Mouse (Mus musculus): ENCODE measurements around the gene Olfr608.
"Not testable (repeated sequence)": the region's sequence is repeated elsewhere in the genome, so short reads cannot be mapped to it uniquely, and the experiment has no call there.

The Olfr608 gene

DNA sequence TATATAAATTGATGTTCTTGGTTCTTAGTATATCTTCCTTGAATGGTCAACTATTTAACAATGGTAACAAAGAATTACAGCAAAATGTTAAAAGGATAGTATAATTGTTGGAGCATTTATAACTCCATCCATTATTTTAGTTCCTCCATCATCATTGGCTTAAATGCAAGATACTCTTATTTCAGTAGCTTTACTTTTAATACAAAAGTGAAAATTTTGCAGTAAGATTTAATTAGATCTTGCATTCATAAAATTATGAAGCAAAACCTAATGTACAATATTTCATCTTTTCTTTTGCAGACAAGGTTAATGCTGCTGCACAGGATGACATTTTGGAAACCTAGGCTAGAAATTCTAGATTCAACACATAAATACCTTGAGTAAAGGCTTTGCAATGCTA is at the start of gene Olfr608:
TSS of gene Olfr608 (plus strand) at position 301 of the 400 bp plus-strand sequence.
- DNase-seq (ENCODE audit: low spot score): no peak

- no peak for DNase-seq (ENCODE audit: low spot score)
These were observed 24.3 kb upstream of the Olfr608 start, which contains the start of gene Olfr605 for GRCm38 (mm10) chr7:103445339-103445738. Gene Olfr605, minus strand, starts transcription at chr7:103445439.

GRCm38 (mm10) chr7:103448746-103449145 is 20.9 kb upstream of the Olfr608 start, which contains the start of gene Olfr606:
Gene Olfr606, plus strand, starts transcription at chr7:103449046.
- no peak for DNase-seq (ENCODE audit: low spot score)

DNA sequence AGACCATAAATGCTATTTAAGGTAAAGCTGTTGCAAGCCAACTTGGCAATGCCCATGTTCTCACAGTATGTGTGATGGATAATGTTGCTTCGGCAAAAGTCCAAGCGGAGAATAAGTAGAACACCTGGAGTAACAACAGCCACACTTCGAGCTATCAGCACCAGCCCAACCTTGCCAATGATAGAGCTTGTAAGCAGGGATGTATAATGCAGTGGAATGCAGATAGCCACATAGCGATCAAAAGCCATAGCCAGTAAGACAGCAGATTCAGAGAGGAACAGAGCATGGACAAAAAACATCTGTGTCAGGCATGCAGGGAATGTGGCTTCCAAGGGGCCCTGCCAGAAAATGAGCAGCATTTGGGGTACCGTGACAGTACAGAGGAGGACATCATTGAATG is 9.1 kb upstream of the Olfr608 start:
- DNase-seq (ENCODE audit: low spot score): no peak

- not testable (repeated sequence) for DNase-seq (ENCODE audit: low spot score)
These were observed 7.4 kb downstream of the Olfr608 start for GRCm38 (mm10) chr7:103477106-103477505.

GRCm38 (mm10) chr7:103497962-103498361 is 28.3 kb downstream of the Olfr608 start, which contains the start of gene Olfr609:
Gene Olfr609, minus strand, starts transcription at chr7:103498062.
- no peak for DNase-seq (ENCODE audit: low spot score)

DNA sequence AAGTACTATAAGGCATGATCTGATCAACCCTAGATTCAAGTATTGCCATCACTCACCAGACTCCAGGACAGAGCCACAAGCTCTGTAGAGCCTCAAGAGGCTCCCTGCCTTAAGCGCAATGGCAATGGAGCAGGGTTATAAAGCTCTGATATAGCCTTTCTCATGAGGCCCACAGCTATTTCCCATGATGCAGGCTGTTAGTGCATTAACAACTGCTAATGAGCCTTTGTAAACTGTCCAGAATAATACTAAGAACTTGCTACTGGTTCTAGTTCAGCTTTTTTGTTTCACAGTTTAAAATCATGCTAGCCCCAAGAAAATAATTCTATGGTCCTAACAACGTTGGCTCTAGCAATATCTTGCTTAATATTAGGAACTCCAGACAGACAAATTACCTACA is 42.3 kb downstream of the Olfr608 start, which contains the start of gene Olfr610:
TSS of gene Olfr610 (minus strand) at position 101 of the 400 bp plus-strand sequence.
- DNase-seq (ENCODE audit: low spot score): no peak

DNA sequence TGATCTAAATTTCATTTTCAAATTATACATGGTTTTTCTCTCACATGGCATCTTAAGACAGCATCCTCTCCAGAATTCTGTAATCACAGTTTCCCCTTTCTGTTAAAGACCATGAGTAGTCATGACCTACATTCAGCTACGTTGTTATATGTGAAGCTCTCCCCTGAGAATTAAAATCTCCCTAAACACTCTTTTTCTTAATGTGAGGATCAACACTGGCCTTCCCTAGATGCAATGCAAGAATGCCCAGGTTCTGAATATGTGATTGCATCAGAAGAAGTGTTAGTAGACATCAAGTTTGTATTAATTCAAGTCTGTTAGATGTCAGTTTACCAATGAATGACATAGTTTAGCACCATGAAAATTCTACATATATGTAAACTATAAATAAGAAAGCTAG is 51.1 kb downstream of the Olfr608 start, which contains the start of gene Olfr611:
TSS of gene Olfr611 (minus strand) at position 101 of the 400 bp plus-strand sequence.
- not testable (repeated sequence) for DNase-seq (ENCODE audit: low spot score)
